Mouse (Mus musculus) left cerebral cortex, adult 9 months (tissue): ENCODE data around the gene Ttc7b.

Experiments
- DNase-seq, 2 experiments: peaks; one replicate each; pipeline ENCODE4 v3.0.0; 2022; ENCODE audit warnings: low spot score in 2 of 2

The Ttc7b gene

DNA sequence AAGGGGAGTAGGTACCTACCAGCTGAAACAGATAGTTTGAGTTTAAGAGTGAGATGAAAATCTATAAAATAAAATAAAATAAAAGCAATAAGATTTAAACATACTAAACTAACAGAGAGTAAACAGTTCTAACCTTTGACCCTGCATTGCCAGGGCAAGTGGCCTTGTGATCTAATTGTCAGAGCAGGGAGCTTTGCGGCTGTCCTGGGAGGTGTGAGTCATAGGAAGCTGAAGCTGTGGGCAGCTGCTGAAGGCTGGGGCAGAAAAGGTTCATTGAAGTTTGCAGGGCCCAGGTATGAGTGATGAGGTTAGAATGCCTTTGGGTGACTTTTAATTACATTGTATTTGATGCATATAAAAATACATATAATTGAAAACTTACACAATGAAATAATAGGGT, 5.3 kb upstream of the Ttc7b start:
- DNase-seq = no peak

DNA sequence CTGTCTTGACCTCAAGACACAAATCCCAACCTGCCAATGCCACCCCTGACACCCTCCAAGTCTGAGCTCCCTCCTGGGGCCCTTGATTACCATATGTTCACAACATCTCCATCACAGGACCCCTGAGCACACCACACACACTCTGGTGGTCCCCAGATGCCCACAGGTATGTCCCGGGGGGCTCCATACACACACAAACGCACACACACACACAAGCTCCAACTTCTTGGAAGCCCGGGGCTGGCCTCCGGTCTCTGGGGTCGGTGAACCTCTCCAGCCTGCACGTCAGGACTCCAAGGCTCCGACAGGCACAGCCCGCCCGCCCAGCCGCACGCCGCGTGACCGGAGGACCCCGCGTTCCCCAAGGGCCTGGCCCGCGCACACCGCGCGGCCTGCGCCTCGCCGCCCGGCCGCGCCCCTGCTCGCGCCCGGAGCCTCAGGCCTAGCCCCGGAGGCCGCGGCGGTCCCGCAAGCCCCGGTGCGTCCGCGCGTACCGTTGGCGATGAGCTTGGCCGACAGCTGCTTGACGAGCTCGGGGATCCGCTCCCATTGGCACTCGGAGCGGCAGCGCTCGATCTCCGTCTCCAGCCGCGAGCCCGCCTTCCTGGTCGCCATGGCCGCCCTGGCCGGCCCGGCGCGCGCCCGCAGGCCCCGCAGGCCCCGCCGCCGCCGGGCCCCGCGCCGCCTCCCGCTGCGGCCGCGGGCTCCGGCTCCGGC, 391 bp downstream of the Ttc7b start:
- no peak for DNase-seq

DNA sequence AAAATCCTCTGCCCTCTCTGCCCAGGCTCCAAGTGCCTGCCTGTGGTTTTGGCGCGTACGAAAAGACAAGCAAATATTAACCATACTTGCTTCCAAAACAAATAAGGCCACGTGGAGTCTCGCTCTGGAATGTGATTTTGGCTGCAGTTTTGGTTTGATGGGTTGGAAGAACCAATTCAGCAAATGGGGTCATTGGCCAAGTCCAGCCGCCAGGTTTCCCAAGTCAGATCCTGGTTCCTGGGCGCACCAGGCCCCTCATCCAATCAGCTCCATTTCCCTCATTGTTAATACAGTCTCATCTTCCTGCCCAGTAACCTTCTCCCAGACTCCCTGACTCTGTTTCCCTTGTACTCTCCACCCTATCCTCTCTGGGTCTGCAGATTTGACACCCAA, 946 bp downstream of the Ttc7b start:
- no peak for DNase-seq

DNA sequence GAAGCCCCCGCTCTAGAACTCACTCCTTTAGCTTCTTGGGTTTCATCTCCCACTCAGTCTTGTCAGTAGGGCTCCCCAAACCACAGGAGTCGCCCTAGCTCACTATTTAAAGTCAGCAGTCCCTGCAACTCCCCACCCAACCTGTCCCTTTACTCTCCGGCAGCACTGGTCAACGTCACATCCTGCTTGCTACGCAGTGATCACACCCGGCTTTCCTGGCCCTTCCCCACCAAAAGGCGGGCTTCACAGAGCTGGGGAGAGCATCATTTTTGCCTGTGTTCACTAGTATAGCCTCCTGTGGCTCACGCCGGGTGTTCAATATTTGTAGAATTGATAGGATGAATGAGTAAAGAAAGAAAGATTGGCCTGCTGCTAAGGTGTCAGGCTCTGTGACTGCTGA, 3.3 kb downstream of the Ttc7b start:
- no peak for DNase-seq

DNA sequence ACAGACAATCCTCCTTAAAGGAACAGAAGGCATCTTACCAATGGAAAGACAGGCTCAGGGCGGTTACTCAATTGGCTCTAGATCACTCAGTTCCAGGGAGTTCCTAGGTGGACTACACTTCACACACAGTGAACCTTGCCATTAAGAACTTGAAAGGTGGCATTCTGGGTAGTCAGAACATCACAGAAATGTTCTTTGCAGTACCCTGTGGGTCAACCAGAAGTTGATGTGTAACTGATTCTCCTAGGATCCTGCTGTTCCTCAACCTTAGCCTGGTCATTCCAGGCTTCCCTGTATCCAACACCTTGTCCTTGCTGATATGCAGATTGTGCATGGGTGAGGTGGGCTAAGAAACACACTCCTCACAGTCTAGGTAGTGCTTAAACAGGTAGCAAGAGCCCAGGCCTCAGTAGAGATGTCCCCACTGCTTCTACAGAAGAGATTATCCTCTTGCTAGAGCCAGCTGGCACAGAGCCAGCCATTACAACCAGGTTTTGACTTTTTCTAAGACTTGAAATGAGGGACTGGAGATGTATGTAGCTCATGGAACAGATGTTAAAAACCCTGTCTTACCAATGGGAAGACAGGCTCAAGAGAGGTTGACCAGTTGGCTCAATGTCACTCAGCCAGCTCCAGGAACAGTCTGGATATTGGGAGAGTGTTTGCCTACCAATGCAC, 4.3 kb downstream of the Ttc7b start:
- no peak for DNase-seq

DNA sequence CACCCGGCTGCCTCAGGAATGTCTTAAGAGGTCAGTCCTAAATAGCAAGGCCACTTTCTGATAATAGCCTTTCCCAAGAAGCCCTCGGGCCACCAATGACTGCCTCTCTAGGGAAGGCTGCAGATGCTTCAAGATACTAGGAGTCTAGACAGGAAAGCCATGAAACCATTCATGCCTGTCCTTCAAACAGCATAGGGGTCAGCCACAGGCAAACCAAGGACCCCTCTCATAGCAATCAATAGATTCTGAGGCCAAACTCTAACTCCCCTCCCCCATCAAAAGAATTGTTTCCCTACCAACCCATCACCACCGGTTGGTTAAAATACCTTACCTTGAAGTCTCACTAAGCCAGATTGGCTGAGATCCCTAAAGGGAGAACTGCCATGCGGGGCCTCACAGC, 5.1 kb downstream of the Ttc7b start:
- DNase-seq = no peak

DNA sequence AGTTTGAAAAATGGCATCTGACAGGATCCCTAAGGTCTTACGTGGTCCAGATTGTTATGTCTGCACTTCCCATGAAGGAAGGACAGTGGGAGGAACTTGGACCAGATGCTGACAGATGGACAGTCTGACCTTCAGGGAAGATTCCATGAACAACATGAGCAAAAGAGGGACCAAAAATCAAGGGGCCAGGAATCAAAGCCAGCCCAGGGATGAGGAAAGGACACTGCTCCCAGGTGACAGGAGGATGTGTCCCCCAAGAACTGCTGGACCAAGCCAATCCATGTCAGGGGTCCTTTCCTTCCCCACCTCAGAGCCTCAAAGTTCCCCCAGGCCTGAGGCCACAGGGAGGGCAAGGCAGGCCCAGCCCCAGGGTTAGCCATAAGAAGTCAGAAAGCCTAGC, 6.0 kb downstream of the Ttc7b start:
- no peak for DNase-seq

DNA sequence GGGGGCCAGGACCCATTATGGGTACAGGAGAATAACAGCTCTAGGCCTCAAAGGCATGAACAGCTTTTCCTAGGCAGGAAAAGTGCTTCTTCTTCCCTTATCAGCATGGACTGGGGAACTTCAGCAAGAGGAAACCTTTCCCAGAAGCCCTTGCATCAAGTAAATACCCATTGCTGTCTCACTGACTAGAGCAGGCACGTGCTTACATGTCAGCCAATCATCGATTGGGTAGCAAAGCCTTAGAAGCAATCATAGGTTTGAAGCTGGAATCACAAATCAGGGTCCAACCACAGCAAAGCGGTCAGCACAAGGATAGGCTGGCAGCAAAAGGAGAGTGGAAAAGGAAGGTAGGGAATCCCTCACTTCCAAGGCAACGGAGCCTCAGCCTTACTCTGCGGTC, 7.5 kb downstream of the Ttc7b start:
- DNase-seq = no peak

DNA sequence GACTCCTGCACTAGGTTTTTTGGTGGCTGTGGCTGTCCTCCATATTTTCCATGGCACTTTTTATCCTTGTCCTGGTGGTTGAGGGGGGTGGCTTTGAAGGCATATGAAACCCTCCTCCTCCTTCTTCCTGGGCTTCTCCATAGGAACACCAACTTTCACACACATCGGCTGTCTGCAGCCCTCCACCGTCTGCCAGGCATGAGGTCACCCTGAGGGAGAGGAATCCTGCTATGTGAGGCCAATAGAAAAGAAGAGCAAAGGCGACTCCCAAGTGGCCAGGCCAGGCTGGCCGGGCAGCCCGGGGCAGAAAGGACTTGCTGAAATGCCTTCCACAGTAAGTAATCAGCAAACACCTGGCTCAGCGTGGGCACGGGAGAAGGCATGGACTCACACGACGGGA, 8.0 kb downstream of the Ttc7b start:
- DNase-seq = no peak

DNA sequence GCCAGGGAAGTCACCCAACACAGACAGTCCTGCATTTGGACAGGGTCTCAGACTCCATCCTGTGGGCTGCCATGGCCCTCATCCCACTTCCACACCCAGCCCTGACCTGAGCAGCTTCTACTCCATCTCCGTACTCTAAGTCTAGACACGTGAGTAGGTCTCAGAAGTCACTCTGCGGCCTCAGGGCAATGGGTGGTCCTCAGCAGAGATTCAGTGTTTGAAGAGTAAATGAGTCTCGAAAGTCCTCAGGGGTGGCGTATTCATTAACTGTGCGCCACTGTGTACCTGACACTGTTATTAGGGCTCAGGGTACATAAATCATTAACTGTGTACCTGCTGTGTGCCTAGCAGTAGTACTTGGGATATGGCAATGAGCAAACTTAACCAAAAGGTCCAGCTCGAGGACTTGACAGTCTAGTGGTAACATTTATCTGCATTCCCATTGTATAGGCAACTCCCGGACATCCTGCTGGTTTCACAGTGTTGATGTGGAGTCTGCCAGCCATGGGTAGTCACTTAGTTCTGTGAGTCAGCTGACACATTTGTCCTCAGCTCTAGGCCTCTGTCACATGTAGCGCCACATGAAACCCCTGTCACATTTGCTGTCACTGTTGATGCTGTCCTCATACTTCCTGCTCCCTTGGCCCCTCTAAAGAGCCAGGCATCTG, 10.9 kb downstream of the Ttc7b start:
- no peak for DNase-seq

DNA sequence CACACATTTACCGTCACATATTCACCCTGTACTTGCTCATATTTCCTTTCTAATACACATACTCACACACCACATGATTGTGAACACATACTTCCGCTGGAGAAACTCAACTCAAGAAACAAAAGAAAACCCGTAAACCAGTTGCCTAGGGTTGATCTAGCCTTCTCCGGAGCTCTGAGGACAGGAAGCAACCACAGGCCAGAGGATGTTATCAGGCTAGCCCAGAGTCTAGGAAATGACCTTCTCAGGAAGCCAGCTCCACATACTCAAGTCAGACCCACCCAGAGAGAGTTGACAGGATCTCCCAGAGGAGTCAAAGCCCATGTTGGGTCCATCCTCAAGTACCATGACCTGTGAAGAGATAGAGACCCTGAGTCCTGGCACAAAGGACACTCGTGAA, 12.0 kb downstream of the Ttc7b start:
- DNase-seq = no peak

DNA sequence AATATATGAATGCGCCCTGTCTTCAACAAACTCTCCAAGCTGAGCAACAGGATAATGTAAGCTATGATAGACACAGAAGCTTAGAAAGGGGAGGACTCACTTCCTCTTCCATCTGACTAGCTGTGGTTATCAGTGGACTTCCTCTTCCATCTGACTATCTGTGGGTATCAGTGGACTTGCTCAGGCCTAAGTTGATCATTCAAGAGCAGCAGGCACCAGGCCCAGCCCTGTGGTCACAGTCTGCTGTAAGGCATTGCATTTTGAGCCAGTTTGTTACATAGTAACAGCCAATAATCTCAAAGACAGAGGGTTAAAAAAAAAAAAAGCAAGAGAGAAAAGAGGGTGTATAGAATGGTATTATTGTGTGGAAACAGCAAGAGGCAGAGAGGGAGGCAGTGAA, 15.1 kb downstream of the Ttc7b start:
- no peak for DNase-seq

DNA sequence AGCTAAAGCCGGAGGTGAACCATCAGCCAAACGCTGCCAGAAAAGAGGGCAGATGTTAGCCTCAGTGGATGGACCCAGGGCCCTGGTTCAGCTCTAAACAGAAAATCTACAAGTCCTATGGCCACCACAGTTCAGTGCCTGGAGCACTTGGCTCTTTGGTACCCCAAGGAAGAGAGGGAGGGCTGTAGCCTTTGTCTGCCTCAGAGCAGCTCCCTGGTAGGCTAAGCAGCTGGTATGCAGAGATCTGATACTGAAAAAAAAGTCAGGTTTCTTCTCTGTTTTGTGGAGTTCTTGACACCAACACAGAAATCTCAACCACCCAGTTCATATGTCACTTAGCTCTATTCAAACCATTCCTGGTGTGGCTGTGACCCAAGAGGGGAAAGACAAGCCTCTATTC, 16.0 kb downstream of the Ttc7b start:
- no peak for DNase-seq

DNA sequence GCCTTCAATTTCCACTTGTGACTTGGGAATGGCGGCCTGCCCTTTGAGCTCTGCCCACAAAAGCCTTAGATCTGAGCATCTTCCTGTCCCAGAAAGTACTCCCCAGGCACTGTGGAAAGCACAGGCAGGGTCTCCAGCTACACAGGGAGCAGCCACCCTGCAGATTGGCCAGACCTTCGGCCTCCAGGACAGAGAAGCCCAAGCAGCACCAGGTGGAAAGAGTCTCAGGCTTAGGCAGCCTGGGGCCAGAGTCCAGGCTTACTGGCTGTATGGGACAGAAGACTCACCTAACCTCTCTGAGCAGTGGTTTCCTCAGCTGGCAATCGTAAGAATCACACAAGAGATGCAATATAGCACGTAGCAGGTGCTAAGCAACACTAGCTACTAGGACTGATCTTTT, 17.0 kb downstream of the Ttc7b start:
- no peak for DNase-seq

DNA sequence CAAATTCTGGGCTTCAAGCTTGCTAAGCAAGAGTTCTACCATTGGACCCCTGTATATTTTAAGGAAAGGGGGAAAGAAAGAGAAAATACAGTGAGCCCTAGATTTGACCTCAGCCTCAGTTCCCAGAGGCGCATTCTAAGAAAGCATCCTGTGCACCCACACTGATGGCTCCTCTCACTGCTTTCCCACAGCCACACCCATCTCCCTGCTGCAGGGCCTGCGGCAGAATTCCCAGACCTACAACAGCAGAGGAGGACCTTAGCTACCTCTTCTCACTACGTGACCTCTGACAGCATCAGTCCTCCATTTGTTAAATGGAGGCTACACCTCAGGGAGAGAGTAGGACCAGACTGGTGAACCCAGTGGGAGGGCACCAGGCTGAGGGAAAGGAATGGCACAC, 18.1 kb downstream of the Ttc7b start:
- no peak for DNase-seq

DNA sequence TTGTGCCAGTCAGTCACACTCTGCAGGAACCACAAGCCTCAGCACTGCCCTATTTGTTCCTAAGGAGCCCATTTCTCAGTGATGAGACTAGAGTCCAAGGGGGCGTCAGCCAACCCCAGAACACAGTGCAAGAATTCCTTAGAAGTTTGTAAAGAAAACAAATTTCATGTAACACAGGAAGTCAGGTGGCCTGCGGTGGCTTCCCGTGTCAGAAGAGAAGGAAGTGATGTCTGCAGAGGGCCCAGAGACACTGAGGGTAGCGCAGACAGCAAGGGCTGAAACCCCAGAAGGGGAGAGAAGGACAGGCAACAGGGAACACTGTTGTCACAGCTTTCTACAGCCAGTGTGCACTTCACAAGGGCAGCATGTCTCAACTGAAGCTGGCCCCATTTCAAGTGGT, 19.4 kb downstream of the Ttc7b start:
- no peak for DNase-seq

DNA sequence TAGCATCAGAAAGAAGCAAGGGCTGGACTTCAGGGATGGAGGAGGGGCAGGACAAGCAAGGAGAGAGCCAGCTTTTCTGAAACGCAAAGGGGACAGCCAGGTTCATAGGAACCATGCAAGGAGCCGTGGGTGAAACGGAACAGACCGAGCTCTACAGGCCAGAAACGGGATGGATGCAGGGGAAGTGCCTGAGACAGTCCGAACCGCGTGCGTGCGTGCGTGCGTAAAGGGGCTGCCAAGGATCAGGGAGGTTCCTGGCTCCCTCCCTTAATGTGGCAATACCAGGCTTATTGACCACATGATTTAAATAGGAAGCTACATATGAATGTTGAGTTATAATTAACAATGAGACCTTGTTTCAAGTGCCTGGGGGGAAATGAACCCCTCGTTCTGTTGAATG, 21.2 kb downstream of the Ttc7b start:
- no peak for DNase-seq

DNA sequence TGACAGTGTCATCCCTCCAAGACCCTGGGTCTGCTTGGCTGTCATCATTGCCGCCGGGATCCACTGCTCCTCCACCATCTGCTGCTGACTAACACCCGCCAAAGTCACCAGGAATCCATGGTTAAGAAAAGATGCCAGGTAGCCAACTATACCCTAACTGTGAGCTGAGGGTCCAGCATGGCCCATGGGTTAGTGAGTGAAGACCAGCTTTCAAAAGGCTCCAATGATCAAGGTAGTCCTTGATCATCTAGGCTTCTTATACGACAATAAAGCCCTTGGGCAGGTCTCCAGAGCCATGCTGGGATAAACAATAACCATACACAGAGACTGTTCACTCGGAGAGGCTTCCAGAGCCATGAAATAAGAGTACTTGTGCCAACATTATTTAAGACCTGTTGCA, 22.6 kb downstream of the Ttc7b start:
- DNase-seq = no peak

DNA sequence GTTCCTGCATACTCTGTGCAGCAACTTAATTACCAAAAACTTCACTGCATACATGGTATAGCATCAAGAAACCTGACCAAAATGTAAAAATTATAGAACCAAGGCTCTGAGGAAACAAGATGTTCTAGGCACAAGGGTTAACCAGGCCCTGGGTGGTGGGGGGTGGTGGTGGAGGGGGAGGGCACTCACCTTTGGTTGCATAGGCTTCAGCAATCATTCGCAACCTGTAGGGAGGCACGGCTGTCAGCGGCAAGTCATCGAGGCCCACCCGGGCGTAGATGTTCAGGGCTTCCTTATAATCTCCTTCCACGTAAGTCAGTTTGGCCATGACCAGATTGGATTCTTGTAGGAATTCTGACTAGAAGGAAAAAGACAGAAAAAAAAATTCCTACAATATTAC, 25.5 kb downstream of the Ttc7b start:
- no peak for DNase-seq

DNA sequence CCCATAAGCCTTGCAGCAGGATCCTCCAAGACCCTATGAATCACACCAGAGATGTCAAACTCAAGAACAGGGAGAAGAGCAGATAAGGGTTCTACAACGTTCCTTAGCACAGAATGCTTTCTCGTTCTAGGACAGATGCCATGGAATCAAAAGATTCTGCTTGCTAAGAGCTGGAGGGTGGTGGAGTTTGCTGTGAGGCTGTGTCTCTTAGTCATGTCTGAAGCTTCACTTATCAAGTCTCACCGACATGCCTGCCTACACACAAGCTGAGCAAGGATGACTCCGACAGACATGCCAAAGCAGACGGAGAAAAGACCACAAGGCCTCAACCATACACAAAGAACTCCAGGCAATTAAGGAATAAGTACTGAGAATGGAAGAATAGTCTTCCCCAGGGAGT, 27.4 kb downstream of the Ttc7b start:
- DNase-seq = peak; percentile 66 to 71

DNA sequence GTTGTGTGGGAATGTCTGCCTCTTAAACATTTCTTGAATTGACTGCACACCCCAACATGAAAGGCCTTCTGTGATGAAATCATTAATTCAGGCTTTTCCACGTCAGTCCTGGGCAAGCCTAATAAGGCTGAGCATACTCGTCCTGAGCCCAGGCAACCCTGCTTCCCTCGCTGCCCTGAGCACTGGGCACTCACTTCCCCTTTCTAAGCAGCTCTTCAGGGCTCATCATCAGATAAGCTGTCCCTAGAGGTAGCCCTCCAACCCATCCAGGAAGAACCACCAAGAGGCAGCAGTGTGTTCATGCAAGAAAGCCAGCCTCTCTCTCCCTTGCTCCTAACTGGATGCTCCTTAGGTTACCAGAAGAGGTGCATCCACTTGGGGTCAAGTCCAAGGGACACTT, 27.9 kb downstream of the Ttc7b start:
- no peak for DNase-seq

DNA sequence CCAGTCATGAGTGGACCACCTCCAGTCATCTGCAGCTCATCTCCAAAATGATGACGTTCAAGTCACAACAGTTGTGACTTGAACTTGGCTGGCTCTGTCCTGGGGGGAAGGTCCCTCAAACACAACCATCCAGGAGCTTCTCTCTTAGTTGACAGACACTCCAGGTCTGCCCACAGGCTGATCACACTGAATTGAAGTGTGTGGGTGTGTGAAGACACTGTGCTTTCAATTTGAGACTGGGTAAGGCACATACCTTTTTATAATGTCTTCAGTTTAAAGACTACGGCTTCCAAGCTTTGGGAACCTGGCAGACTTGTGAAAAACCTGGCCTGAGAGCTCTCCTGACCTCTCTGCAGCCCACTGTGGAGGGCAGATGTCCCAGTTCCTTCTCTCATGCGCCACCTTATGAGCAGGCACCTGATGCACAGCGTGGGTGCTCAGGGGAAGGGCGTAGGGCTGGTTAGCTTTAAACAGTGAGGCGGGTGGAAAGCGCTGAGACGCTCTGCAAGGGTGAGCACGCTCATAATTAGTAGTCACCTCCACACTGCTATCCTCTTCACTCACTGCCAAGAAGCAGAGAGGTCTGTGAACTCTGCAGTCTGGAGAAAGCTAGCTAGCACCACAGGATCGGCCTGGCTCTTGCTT, 28.5 kb downstream of the Ttc7b start:
- no peak for DNase-seq

DNA sequence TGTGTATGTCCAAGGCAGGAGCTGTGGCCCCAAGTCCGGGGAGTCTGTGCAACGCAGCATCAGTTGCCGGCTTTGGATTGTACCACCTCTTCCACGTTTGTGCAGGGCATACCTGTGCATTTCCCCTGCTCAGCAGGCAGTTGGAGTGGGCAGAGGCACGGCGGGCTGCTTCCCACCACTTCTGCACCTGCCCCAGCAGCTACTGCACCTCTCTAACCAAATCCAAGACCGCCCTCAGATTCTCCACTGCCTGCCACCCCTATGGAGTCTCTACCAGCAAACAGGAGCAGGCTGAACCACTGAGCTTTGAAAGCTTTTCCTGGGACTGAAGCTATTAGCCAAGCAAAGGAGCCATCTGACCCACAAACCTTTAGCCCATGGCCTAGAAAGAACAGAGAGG, 30.8 kb downstream of the Ttc7b start:
- DNase-seq = peak in 1 of 2 experiments; percentile 46
